Comparison of ENCODE assay signal across 8 mouse cellular contexts in the genomic region with DNA sequence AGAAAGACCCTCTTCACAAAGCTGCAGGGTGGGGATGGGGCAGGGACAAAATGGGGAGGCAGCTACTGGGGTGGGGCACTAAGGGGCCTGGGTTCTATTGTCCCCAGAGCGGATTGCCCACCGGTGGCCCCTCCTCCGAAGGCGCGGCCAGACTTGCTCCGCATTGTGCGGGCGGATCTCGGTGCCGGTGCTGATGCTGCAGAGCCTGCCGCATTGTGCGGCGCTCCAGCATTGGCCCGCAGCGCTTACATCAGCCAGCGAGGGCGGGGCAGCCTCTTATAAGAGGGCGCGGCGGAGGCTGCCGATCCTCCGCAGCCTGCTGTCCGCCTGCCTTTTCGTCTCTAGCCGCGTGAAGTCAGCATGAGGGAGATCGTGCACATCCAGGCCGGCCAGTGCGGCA. TPM values are rescaled to one million over a fixed set of nuclear protein-coding genes. Genes with fewer than 3 reads are reported as not detected.
DNase-seq lines count a peak whose midpoint lies in the region; ATAC-seq and TF ChIP-seq lines count a peak whose summit lies in the region.

A gene (plus strand): TSS at position 179 of the 400 bp plus-strand sequence.

- no peak within 1 kb of the TSS for H3K27ac ChIP-seq in bone marrow, adult 2 months (ENCODE audit: control insufficient read depth, insufficient read depth, low read depth, low read length, poor library complexity)
- peak within 1 kb of the TSS; percentile 60; the same call in 1 of the 2 replicates for H3K27ac ChIP-seq in embryonic facial prominence, embryonic 15.5 days (replicated peaks)

- no peaks in the 10 kb centered on the region for H3K9me3 ChIP-seq in embryonic facial prominence, embryonic 15.5 days (replicated peaks)

- under 1% methylated on average over 29 of the region's 29 CpGs for WGBS in bone marrow, adult 2 months
- under 1% methylated on average over 29 of the region's 29 CpGs for WGBS in embryonic facial prominence, embryonic 15.5 days

- peaks cover 3% of the 10 kb centered on the region for H3K4me1 ChIP-seq in bone marrow, adult 2 months (ENCODE audit: control insufficient read depth, insufficient read depth, low read length)
- H3K4me1 ChIP-seq in embryonic facial prominence, embryonic 15.5 days, result peaks cover 31% of the 10 kb centered on the region

- H3K4me3 ChIP-seq in bone marrow, adult 2 months (replicated peaks; ENCODE audit: control insufficient read depth, low read depth, low read length), result no peak within 1 kb of the TSS
- H3K4me3 ChIP-seq in embryonic facial prominence, embryonic 15.5 days (replicated peaks), result peak within 1 kb of the TSS; percentile 42

- peak; percentile 31; the same call in 1 of the 2 replicates for TF ChIP-seq POLR2A in bone marrow, adult 2 months (IDR thresholded peaks at IDR 0.05; ENCODE audit: borderline replicate concordance, control insufficient read depth, low read depth, low read length)

- ATAC-seq in embryonic facial prominence, embryonic 15.5 days (ENCODE audit: insufficient number of reproducible peaks, low FRiP score, low TSS enrichment, low read depth), result peak; percentile 82
- ATAC-seq in megakaryocyte progenitor cell, adult 5-6 weeks (replicated peaks; ENCODE audit: poor library complexity), result peak; percentile 47

- peak; percentile 21 to 30 for DNase-seq in lung, adult 18-20 months
- no peak for DNase-seq in lung, postnatal 25 days (ENCODE audit: low spot score)
- peak; percentile 44 to 52 for DNase-seq in heart, postnatal 36 days
- DNase-seq in layer of hippocampus, postnatal 14 days (ENCODE audit: low spot score in 2 of 2), result peak; percentile 87 to 93
- DNase-seq in right cerebral cortex, postnatal 4 days, result peak; percentile 90

- intact Hi-C loops in heart, postnatal 36 days (cut with DNase I), result no loop called here

- no peak within 1 kb of the TSS for H3K9ac ChIP-seq in embryonic facial prominence, embryonic 15.5 days

- H3K4me2 ChIP-seq in embryonic facial prominence, embryonic 15.5 days (replicated peaks), result peak within 1 kb of the TSS; percentile 67

- H3K36me3 ChIP-seq in embryonic facial prominence, embryonic 15.5 days, result no peaks in the 10 kb centered on the region

- TF ChIP-seq CTCF in bone marrow, adult 2 months (IDR thresholded peaks at IDR 0.05; ENCODE audit: control insufficient read depth, insufficient read depth, low read length), result no peak

- H3K27me3 ChIP-seq in embryonic facial prominence, embryonic 15.5 days, result peaks cover 57% of the 10 kb centered on the region

RNA-seq across cellular contexts. Expression of the gene that starts here (rescaled TPM):
- 0.56 and 1.4 TPM in 2 replicates for polyA plus RNA-seq in bone marrow, adult 2 months (2011; ENCODE audit: insufficient read depth, insufficient read length, low replicate concordance, missing spikeins)
- 43.1 and 48.1 TPM in 2 replicates for polyA plus RNA-seq in embryonic facial prominence, embryonic 15.5 days (2015; fragmentation: Nextera tagmentation; extraction: Ambion mirVana)
- under 1 TPM in 1 of 2 experiments, not detected in 1; 0.72 TPM for total RNA-seq in heart, postnatal 36 days (2021)
- total RNA-seq in layer of hippocampus, postnatal 14 days (2021), result 100 to 1,000 TPM; 559 to 591 TPM
- total RNA-seq in megakaryocyte progenitor cell, adult 5-6 weeks (2015), result 0.15 TPM in 1 of 2 replicates, not detected in the other
- total RNA-seq in megakaryocyte progenitor cell, adult 5-6 weeks (2017), result 0.17 TPM in 1 of 2 replicates, not detected in the other

Comparison
In these comparisons a context has a peak if more than half of its experiments do, and no peak if none do; other contexts are left out.
1. RNA of the gene that starts here (total RNA-seq): 559 to 591 TPM in layer of hippocampus, postnatal 14 days; 0.72 TPM in heart, postnatal 36 days and 0.15 to 0.17 TPM in megakaryocyte progenitor cell, adult 5-6 weeks; every median in the first group is over 100 times any median in the second.
2. RNA of the gene that starts here (polyA plus RNA-seq): 43.1 to 48.1 TPM in embryonic facial prominence, embryonic 15.5 days; 0.56 to 1.4 TPM in bone marrow, adult 2 months; every median in the first group is over 10 times any median in the second.
3. Peak in DNase-seq in heart, postnatal 36 days; RNA of the gene not detected or under 1 TPM.
4. Peak in ATAC-seq in megakaryocyte progenitor cell, adult 5-6 weeks; RNA of the gene not detected or under 1 TPM.